ENCODE assay signal across 9 mouse cellular contexts in the genomic region with DNA sequence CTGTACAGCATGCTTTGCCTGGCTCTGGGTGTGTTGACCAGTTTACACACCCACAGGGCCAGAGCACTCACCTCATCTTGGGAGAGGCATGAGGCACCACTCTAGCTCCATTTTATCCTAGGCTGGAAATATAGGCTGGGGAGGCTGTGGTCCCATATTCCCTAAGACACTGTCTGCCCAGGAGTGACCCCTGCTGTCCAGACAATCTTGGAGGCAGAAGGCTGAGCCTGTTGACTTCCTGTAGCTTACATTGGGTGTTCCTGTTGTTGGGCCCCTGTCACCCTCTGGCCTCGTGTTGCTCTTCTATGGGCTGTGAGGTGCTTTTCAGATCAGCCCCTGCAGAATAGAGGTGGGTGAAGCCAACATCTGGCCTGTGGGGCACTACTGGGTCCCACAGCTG.
DNase-seq lines count a peak whose midpoint lies in the region; ATAC-seq and TF ChIP-seq lines count a peak whose summit lies in the region.
"Had no signal": no experiment of that assay in that cellular context is flagged by ENCODE, and none has a peak within 500 bp of the region (broad histone marks: within the 10 kb centered on the region; RNA-seq: fewer than 3 reads in every experiment).

No protein-coding gene starts in this region.

- ATAC-seq in intestine, embryonic 14.5 days (replicated peaks; ENCODE audit: low FRiP score, low TSS enrichment, low read depth), result no peak
- no peak for ATAC-seq in lung, embryonic 15.5 days (ENCODE audit: borderline replicate concordance, extremely low read depth, low FRiP score, low TSS enrichment)
- no peak for ATAC-seq in CD4-positive, CD25-positive, alpha-beta regulatory T cell, adult 4 months

- no peak overlapping the region for H3K27ac ChIP-seq in left cerebral cortex, adult 2 months
- H3K27ac ChIP-seq in intestine, embryonic 14.5 days (ENCODE audit: low read depth), result no peak overlapping the region
- H3K27ac ChIP-seq in lung, embryonic 15.5 days, result 0 out of 2 replicates have a peak overlapping the region, but pooled peaks have one; percentile 18

- 40% methylated on average over 1 of the region's 1 CpGs for WGBS in intestine, embryonic 14.5 days
- WGBS in lung, embryonic 15.5 days, result 18% methylated on average over 1 of the region's 1 CpGs

- no peak overlapping the region for H3K4me3 ChIP-seq in left cerebral cortex, adult 2 months
- no peak overlapping the region for H3K4me3 ChIP-seq in intestine, embryonic 14.5 days (ENCODE audit: low read depth, low read length)
- H3K4me3 ChIP-seq in lung, embryonic 15.5 days, result no peak overlapping the region
- H3K4me3 ChIP-seq: erythroblast, embryonic 14.5 days had no signal

- peaks cover 12% of the 10 kb centered on the region; the same call in 1 of the 2 replicates for H3K27me3 ChIP-seq in intestine, embryonic 14.5 days (replicated peaks; ENCODE audit: control insufficient read depth, insufficient read depth, low read length)
- H3K27me3 ChIP-seq in lung, embryonic 15.5 days, result peaks cover 12% of the 10 kb centered on the region; the same call in 1 of the 2 replicates

- H3K9ac ChIP-seq in intestine, embryonic 14.5 days (ENCODE audit: low read length), result no peak overlapping the region
- no peak overlapping the region for H3K9ac ChIP-seq in lung, embryonic 15.5 days

- peak in 1 of 2 experiments; percentile 7 for DNase-seq in left cerebral cortex, adult 2 months (ENCODE audit: extremely low spot score in 1 of 2, low spot score in 2 of 2)
- DNase-seq in left cerebral cortex, postnatal 14 days (ENCODE audit: low spot score in 2 of 2), result no peak
- peak; percentile 42 to 50 for DNase-seq in adrenal gland, postnatal 36 days
- DNase-seq in intestine, embryonic 14.5 days (ENCODE audit: low spot score), result peak; percentile 52
- DNase-seq in right cerebral cortex, postnatal 36 days (ENCODE audit: low spot score in 2 of 2), result no peak
- no peak for DNase-seq in urinary bladder, postnatal 10 days (ENCODE audit: low spot score)

- intact Hi-C loops in left cerebral cortex, adult 2 months (cut with DNase I), result no loop called here
- intact Hi-C loops in left cerebral cortex, postnatal 14 days (cut with DNase I), result no loop called here

- peak; percentile 11 for TF ChIP-seq CTCF in left cerebral cortex, adult 2 months (IDR thresholded peaks at IDR 0.05)

- H3K4me1 ChIP-seq in intestine, embryonic 14.5 days (replicated peaks; ENCODE audit: control insufficient read depth, insufficient read depth, low read length), result no peaks in the 10 kb centered on the region
- peaks cover 15% of the 10 kb centered on the region for H3K4me1 ChIP-seq in lung, embryonic 15.5 days

- H3K4me2 ChIP-seq in intestine, embryonic 14.5 days (ENCODE audit: low read length), result no peak overlapping the region
- no peak overlapping the region for H3K4me2 ChIP-seq in lung, embryonic 15.5 days

- H3K36me3 ChIP-seq in intestine, embryonic 14.5 days (ENCODE audit: control insufficient read depth, insufficient read depth, low read length), result no peaks in the 10 kb centered on the region
- H3K36me3 ChIP-seq in lung, embryonic 15.5 days, result no peaks in the 10 kb centered on the region

- H3K9me3 ChIP-seq in intestine, embryonic 14.5 days (ENCODE audit: control insufficient read depth, low read length), result no peaks in the 10 kb centered on the region
- H3K9me3 ChIP-seq in lung, embryonic 15.5 days, result no peaks in the 10 kb centered on the region

Comparison
In these comparisons a context has a peak if more than half of its experiments do, and no peak if none do; other contexts are left out.
1. DNase-seq: peak in adrenal gland, postnatal 36 days (2 of 2) and intestine, embryonic 14.5 days (single experiment); none in left cerebral cortex, postnatal 14 days (0 of 2), right cerebral cortex, postnatal 36 days (0 of 2) and urinary bladder, postnatal 10 days (single experiment).